Mouse (Mus musculus) C2C12 (cell line): ENCODE results near the gene 4933400A11Rik.

Experiments
- CEBPB ChIP-seq: IDR thresholded peaks from one replicate; pipeline ENCODE4 v1.6.1; 2011; ENCODE audit warnings: low read depth, mild to moderate bottlenecking, control low read depth, moderate library complexity
- MAX ChIP-seq: IDR thresholded peaks from one replicate; pipeline ENCODE4 v1.6.1; 2011; ENCODE audit warnings: mild to moderate bottlenecking, control low read depth

- TF ChIP-seq MAX (no peak), CEBPB (no peak)
Measured at GRCm38 (mm10) chrX:169789702-169790101, 10.3 kb upstream of the 4933400A11Rik start.
